Mouse (Mus musculus) heart, embryonic 13.5 days (tissue): Measurements from ENCODE around the gene Ccdc162. TPM values are rescaled to one million over a fixed set of nuclear protein-coding genes. Genes with fewer than 3 reads are reported as not detected.
"Not testable (repeated sequence)": the region's sequence is repeated elsewhere in the genome, so short reads cannot be mapped to it uniquely, and the experiment has no call there.

Experiments used
- ATAC-seq: fragments of 200-750 bp; cut with Nextera tagmentation; 2 replicates; pipeline ENCODE4 v1.8.0; 2017; ENCODE audit warnings: moderate TSS enrichment; ENCODE audit not compliant: insufficient number of reproducible peaks, low FRiP score, low TSS enrichment; ENCODE audit errors: extremely low read depth
- H3K27ac ChIP-seq: fragments of 300-500 bp; sonication (generic); replicated peaks from 2 replicates; pipeline ENCODE4 v1.5.1; 2015; ENCODE audit warnings: moderate library complexity, mild to moderate bottlenecking, inconsistent platforms
- H3K27me3 ChIP-seq: fragments of 300-500 bp; sonication (generic); replicated peaks from 2 replicates; pipeline ENCODE4 v1.6.1; 2015; ENCODE audit warnings: mild to moderate bottlenecking, inconsistent platforms
- H3K36me3 ChIP-seq: fragments of 300-500 bp; sonication (generic); 2 replicates; pipeline ENCODE4 v1.6.1; 2015; ENCODE audit warnings: mild to moderate bottlenecking, inconsistent platforms
- H3K4me1 ChIP-seq: fragments of 300-500 bp; sonication (generic); 2 replicates; pipeline ENCODE4 v1.6.1; 2015; ENCODE audit warnings: inconsistent platforms
- H3K4me2 ChIP-seq: fragments of 300-500 bp; sonication (generic); 2 replicates; pipeline ENCODE4 v1.6.1; 2015; ENCODE audit warnings: inconsistent platforms, mild to moderate bottlenecking, moderate library complexity
- H3K4me3 ChIP-seq: fragments of 300-500 bp; sonication (generic); 2 replicates; pipeline ENCODE4 v1.5.1; 2015; ENCODE audit warnings: moderate library complexity, mild to moderate bottlenecking, inconsistent platforms
- H3K9ac ChIP-seq: fragments of 300-500 bp; sonication (generic); 2 replicates; pipeline ENCODE4 v1.6.1; 2015; ENCODE audit warnings: inconsistent platforms, mild to moderate bottlenecking, moderate library complexity
- H3K9me3 ChIP-seq: fragments of 300-500 bp; sonication (generic); 2 replicates; pipeline ENCODE4 v1.6.1; 2016; ENCODE audit warnings: inconsistent platforms
- WGBS: fragments of 180-500 bp; shearing (Covaris S2); methylation state at CpG from one replicate; pipeline ENCODE4 v1.1.7; 2015; ENCODE audit warnings: mixed read lengths; 5-methylcytosine and 5-hydroxymethylcytosine counted together
- polyA plus RNA-seq: library from polyadenylated mRNA; unstranded; fragments of >200 nt; fragmentation: Nextera tagmentation; extraction: Ambion mirVana; gene quantifications from 2 replicates; pipeline ENCODE4 v1.2.1, GENCODE M21; 2015

Ccdc162 gene
- polyA plus RNA-seq, 1 experiment from 2014 or later: 0.27 TPM

DNA sequence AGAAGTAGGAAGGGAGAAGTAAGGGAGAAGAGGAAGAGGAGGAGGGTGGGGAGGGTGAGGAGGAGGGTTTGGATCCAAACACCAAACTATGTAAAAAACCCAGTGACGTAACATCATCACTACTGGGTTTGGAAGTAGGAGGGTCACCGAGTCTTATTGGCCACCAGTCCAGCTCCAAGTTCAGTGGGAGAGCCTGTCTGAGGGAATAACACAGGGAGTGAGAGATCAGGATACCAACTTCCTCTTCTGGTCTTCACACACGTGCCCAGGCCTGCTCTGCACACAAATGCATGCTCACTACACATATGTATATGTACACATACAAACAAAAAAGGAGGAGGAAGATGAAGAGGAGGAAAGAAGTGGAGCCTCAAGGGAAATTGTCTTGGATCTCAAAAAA lies 42.1 kb downstream of the Ccdc162 start:
- no peak for ATAC-seq
- Histone ChIP-seq H3K4me1 (peaks cover 13% of the 10 kb centered on the region), H3K9me3 (no peaks in the 10 kb centered on the region), H3K9ac (no peak overlapping the region), H3K4me3 (no peak overlapping the region), H3K4me2 (no peak overlapping the region), H3K27me3 (no peaks in the 10 kb centered on the region), H3K36me3 (no peaks in the 10 kb centered on the region), H3K27ac (no peak overlapping the region)
- 71% methylated on average over 3 of the region's 3 CpGs for WGBS

DNA sequence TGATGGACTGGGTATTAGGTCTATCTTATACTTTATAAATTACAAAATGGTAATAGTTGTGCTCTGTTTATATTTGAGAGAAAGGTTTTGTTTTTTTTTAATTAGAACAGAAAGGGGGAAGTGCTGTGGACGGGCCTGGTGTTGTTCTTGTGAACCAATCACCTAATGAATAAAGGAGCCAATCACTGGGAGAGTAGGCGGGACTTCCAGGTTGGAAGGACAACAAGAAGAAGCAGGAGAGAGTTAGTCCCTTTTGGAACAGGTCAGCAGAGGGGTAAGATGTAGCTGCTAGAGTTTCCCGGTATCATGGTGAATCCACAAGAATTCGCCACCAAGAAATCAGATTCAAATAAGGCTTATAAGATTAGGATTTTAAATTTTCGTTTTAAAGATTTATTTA lies 46.2 kb downstream of the Ccdc162 start:
- Histone ChIP-seq H3K36me3 (no peaks in the 10 kb centered on the region), H3K27me3 (no peaks in the 10 kb centered on the region), H3K4me2 (no peak overlapping the region), H3K9ac (no peak overlapping the region), H3K4me1 (no peaks in the 10 kb centered on the region), H3K27ac (no peak overlapping the region), H3K4me3 (no peak overlapping the region), H3K9me3 (peaks cover 6% of the 10 kb centered on the region)
- WGBS: 77% methylated on average over 5 of the region's 5 CpGs
- ATAC-seq: no peak

DNA sequence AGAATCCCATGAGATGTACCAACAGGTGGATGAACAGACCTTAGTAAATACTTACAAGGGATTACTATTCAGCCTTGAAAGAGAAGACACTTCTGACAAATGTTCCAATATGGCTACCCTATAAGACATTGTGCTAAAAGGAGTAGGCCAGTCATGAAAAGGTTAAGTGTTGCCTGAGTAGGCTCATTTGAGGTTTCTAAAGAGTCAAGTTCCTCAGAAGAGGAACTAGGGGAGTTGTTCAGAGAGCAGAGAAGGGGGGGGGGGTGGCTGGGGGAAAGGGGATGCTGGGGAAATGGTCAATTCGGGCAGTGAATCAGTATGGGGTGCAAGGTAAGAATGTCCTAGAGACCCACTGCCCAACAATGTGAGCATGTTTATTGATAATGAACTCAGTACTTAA lies 50.9 kb downstream of the Ccdc162 start:
- Histone ChIP-seq H3K36me3 (no peaks in the 10 kb centered on the region), H3K27me3 (no peaks in the 10 kb centered on the region), H3K9me3 (peaks cover 6% of the 10 kb centered on the region), H3K4me2 (no peak overlapping the region), H3K9ac (no peak overlapping the region), H3K27ac (no peak overlapping the region), H3K4me1 (no peaks in the 10 kb centered on the region), H3K4me3 (no peak overlapping the region)
- 79% methylated on average over 1 of the region's 1 CpGs for WGBS
- ATAC-seq: no peak

DNA sequence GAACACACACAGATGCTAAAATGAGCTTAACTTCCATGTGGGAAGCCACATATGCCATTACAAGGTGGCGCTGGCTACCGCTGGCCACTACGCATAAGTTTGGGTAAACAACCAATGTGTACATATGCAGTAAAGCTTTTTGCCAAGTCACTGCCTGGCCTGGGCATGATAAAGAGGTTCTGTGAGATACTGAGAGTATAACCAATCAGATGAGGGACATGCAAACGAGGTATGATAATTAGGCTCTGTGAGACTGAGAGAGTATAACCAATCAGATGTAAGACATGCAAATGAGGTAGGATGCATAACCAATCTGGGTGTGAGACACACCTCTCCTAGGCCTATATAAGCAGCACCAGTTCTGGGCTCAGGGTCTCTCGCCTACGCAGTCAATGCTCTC lies 56.8 kb downstream of the Ccdc162 start:
- H3K27ac ChIP-seq, H3K9me3 ChIP-seq: not testable (repeated sequence)
- 86% methylated on average over 6 of the region's 6 CpGs for WGBS

DNA sequence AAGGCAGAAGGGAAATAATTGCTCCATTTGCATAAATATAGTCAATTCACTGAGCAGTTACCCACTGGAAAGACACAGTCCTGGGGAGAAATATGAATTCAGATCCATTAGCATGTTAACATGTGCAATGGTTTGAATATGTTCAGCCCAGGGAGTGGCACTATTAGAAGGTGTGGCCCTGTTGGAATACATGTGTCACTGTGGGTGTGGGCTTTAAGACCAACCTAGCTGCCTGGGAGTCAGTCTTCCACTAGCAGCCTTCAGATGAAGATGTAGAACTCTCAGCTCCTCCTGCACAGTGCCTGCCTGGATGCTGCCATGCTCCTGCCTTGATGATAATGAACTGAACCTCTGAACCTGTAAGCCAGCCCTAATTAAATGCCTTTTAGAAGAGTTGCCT lies 60.8 kb downstream of the Ccdc162 start:
- peaks cover 28% of the 10 kb centered on the region for H3K4me1 ChIP-seq
- not testable (repeated sequence) for H3K9me3 ChIP-seq, H3K27ac ChIP-seq, H3K4me3 ChIP-seq, H3K27me3 ChIP-seq, H3K36me3 ChIP-seq, H3K4me2 ChIP-seq, H3K9ac ChIP-seq, ATAC-seq

More for the DNA sequence above, 56.8 kb downstream of the Ccdc162 start:
- not testable (repeated sequence) for H3K4me1 ChIP-seq, H3K9ac ChIP-seq, H3K36me3 ChIP-seq, ATAC-seq, H3K27me3 ChIP-seq, H3K4me3 ChIP-seq, H3K4me2 ChIP-seq

DNA sequence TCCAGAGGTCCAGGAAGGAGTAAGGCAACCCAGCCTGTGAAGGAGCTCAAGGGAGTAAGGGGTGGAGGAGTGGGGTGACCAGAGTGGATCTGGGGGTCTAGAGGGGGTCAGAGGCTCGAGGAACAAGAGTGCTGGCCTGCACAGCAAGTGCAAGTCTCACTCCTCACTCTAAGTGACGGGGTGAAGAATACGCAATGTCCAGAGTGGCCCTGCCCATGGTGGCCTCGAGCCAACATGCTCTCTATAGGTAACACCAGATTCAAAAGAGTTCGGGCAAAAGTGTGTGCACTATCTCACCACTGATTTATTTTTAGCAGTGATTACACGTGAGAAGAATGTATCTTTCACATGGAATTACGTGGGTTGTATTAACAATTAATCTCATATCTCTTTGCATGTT lies 63.4 kb downstream of the Ccdc162 start:
- ATAC-seq: no peak
- peak overlapping the region; percentile 34; the same call in 1 of the 2 replicates for H3K9ac ChIP-seq
- no peaks in the 10 kb centered on the region for H3K36me3 ChIP-seq
- no peaks in the 10 kb centered on the region for H3K27me3 ChIP-seq
- H3K9me3 ChIP-seq: no peaks in the 10 kb centered on the region
- H3K4me1 ChIP-seq: peaks cover 28% of the 10 kb centered on the region
- no peak overlapping the region for H3K4me3 ChIP-seq
- peak overlapping the region; percentile 48 for H3K27ac ChIP-seq
- peak overlapping the region; percentile 48 for H3K4me2 ChIP-seq
- WGBS: 30% methylated on average over 7 of the region's 7 CpGs

DNA sequence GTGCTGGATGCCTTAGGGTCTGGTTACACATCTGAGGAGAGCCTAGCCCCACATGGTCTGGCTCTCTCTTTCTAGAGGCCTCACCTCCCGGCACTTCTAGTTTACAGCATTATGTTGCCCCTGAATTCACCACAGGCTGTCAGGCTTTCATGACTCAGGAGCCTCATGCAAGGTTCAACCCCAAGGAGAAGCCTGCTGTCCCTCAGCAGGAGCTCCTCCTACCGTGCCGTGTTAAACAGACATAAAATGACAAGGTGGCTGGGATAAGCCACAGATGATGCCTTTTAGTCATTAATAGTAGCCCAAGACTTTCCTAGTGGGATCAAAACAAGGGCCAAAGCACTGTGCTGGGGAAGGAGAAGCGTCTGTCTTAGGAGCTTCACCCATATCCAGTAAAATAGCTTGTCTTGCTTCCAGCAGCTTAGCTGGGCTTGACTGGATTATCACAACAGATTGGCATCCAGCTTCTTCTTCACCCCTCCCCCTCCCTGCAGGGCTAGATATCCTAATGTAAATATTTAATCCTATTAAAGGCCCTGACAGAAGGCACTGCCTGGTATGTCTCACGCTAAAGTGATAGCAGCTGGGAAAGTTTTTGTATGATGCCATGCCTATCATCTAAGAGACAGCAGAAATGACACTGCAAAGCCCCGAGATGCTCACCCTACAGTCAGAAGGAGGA lies 64.2 kb downstream of the Ccdc162 start:
- H3K27me3 ChIP-seq: no peaks in the 10 kb centered on the region
- H3K9ac ChIP-seq: 0 out of 2 replicates have a peak overlapping the region, but pooled peaks have one; percentile 34
- no peaks in the 10 kb centered on the region for H3K9me3 ChIP-seq
- ATAC-seq: no peak
- no peaks in the 10 kb centered on the region for H3K36me3 ChIP-seq
- peaks cover 28% of the 10 kb centered on the region for H3K4me1 ChIP-seq
- H3K27ac ChIP-seq: peak overlapping the region; percentile 48
- WGBS: 19% methylated on average over 6 of the region's 6 CpGs
- no peak overlapping the region for H3K4me3 ChIP-seq
- H3K4me2 ChIP-seq: peak overlapping the region; percentile 48

DNA sequence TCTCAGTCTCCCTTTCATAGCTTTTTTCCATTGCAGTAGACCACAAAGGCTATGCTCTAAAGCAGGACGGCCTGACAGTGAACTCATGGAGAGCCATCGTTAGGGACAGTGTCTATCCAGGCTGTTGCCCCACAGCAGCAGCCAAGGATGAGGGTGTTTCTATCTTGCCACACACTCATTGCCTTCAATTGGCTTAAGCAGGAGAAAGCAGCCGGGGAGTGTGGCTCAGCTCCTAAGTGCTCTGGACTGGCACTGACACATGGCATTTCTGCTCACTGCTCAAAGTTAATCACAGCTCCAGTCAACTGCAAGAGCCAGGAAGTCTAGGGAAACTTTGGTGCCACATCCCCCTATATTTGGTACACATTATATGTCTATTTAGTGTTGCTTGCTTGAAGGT lies 64.9 kb downstream of the Ccdc162 start:
- Histone ChIP-seq H3K27me3 (no peaks in the 10 kb centered on the region), H3K4me1 (peaks cover 28% of the 10 kb centered on the region), H3K27ac (peak overlapping the region; percentile 48; the same call in 1 of the 2 replicates), H3K4me3 (no peak overlapping the region), H3K9ac (no peak overlapping the region), H3K9me3 (no peaks in the 10 kb centered on the region), H3K36me3 (no peaks in the 10 kb centered on the region), H3K4me2 (no peak overlapping the region)
- no peak for ATAC-seq
- 81% methylated on average over 3 of the region's 3 CpGs for WGBS

DNA sequence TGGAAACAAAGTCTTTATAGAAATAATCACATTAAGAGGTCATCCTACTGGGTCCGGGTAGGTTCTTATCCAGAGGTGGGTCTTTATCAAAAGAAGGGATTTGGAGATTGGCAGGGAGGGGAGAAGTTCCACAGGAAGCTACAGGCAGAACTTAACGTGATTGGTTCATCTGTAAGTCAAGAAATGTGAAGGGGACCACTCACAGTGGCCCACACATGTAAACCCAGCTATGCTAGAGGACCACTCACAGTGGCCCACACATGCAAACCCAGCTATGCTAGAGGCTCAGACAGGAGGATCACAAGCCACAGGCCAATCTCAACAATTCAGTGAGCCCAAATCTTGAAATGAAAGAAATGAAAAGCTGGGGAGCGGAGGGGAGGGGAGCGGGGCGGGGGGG lies 67.2 kb downstream of the Ccdc162 start:
- H3K4me1 ChIP-seq: peaks cover 28% of the 10 kb centered on the region
- no peaks in the 10 kb centered on the region for H3K9me3 ChIP-seq
- WGBS: 63% methylated on average over 5 of the region's 5 CpGs
- no peak for ATAC-seq
- H3K4me3 ChIP-seq: no peak overlapping the region
- no peak overlapping the region for H3K27ac ChIP-seq
- H3K9ac ChIP-seq: no peak overlapping the region
- H3K27me3 ChIP-seq: no peaks in the 10 kb centered on the region
- no peaks in the 10 kb centered on the region for H3K36me3 ChIP-seq
- no peak overlapping the region for H3K4me2 ChIP-seq

DNA sequence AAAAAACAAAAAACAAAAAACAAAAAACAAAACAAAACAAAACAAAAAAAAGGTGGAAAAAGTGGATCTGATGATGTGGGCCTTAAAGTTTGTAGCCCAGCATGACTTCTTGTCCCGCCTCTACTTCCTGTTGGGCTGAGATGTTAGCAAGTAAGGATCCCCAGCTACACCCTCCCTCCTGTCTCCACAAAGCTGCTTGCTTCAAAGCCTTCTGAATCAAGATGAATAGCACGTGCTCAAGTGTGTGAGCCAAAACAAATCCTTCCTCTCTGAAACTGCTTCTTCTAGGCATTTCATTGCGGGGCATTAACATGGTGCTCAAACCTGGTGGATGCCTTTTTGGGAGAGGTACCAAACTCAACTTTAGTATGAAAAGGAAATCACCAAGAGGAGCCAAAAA lies 77.7 kb downstream of the Ccdc162 start:
- Histone ChIP-seq H3K4me3 (no peak overlapping the region), H3K27ac (no peak overlapping the region), H3K9me3 (no peaks in the 10 kb centered on the region), H3K36me3 (no peaks in the 10 kb centered on the region), H3K9ac (no peak overlapping the region), H3K27me3 (no peaks in the 10 kb centered on the region), H3K4me1 (peaks cover 6% of the 10 kb centered on the region), H3K4me2 (no peak overlapping the region)
- 63% methylated on average over 3 of the region's 3 CpGs for WGBS
- ATAC-seq: no peak

DNA sequence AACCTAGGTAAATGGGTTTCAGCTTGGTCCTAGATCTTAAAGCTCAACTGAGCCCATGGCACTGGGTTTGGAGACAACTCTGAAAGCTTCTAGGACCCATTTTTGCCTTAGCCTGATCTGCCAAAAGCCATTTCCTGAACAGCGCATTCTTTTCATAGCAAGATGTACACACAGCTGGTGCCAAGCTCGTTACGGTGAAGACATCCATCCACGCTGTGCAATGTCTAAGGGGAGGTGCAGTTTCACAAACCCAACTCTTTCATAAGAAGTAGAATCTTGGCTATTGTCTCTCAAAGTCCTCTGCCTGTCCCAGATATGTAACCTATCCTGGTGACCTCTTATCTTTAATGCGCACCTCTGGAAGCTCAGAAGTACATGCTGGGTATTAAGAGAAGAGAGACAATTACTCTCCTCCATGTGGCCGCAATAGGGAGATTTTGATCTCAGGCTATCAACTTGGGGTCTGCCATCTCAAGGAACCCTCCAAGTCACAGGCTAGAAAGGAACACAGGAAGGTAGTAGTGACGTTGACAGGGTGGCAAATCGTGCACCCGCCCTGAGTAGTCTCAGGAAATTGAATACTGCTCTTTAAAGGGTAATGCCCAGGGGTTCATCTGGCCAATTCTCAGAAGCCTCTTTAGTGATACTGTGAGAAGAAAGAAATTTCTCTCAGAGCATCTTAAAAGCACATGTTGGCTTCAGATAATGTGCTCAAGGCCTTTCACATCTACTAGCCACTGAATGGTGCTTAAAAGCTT lies 81.0 kb downstream of the Ccdc162 start:
- no peaks in the 10 kb centered on the region for H3K27me3 ChIP-seq
- no peaks in the 10 kb centered on the region for H3K36me3 ChIP-seq
- H3K4me3 ChIP-seq: no peak overlapping the region
- 63% methylated on average over 9 of the region's 9 CpGs for WGBS
- H3K4me1 ChIP-seq: peaks cover 4% of the 10 kb centered on the region
- no peak overlapping the region for H3K27ac ChIP-seq
- H3K9ac ChIP-seq: no peak overlapping the region
- no peak for ATAC-seq
- no peaks in the 10 kb centered on the region for H3K9me3 ChIP-seq
- no peak overlapping the region for H3K4me2 ChIP-seq

DNA sequence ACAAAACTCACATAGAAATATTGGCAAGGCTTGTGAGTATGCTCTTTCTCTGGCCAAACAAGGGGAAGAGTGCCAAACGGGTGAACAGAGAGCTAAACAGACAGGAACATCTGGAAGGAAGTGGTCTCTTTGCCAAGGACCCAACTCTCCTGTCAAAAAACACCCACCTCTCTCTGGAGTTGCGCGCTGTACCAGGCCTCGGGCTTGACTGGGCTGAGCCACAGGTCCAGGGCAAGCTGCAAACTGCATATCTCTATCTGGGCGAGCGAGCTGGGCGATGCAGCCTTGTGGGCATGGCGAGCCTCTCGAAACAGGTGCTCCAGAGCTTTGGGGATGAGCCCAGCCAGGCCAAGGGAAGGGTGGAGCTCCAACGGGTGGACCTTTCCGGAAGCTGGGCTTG lies 82.6 kb downstream of the Ccdc162 start:
- no peak overlapping the region for H3K4me2 ChIP-seq
- H3K9ac ChIP-seq: no peak overlapping the region
- 91% methylated on average over 11 of the region's 11 CpGs for WGBS
- ATAC-seq: no peak
- no peak overlapping the region for H3K27ac ChIP-seq
- no peaks in the 10 kb centered on the region; the same call in 1 of the 2 replicates for H3K27me3 ChIP-seq
- no peaks in the 10 kb centered on the region for H3K9me3 ChIP-seq
- H3K4me1 ChIP-seq: peaks cover 4% of the 10 kb centered on the region
- no peak overlapping the region for H3K4me3 ChIP-seq
- H3K36me3 ChIP-seq: no peaks in the 10 kb centered on the region
